In the genomic region with DNA sequence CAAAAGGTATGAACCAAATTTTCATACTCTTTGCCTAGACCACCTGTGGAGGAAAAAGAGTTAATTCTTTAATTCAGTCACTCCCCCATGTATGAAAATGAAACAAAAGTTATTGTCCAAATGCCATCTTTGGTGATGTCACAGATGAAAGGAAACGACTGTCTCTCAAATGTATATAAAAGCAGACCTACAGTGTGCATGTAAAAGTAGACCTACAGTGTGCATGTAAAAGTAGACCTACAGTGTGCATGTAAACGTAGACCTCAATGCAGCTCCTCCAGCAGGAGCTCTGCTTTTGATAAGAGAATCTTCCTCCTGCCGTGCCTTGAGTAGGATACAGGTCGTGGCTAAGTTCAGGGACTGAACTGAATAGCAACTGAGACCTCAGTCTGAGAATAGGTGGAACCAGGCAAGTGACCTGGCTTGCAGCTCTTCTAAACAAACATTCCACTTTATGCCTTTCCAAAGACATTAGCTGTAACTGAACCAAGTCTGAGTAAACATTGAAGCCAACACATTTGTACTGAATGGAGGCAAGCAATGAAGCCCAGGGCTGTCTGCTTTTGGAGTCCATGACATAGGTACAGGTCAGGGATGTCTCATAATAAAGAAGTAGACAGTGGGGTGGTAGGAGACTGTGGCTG, we compare ENCODE assay signal across 18 mouse cellular contexts.
"Had no signal": no experiment of that assay in that cellular context is flagged by ENCODE, and none has a peak within 500 bp of the region (broad histone marks: within the 10 kb centered on the region; RNA-seq: fewer than 3 reads in every experiment).

No protein-coding gene starts in this region.

- ATAC-seq: midbrain, embryonic 13.5 days; midbrain, embryonic 15.5 days had no signal

- DNase-seq: lung, adult 18-20 months; lung, embryonic 14.5 days; lung, postnatal 10 days; lung, postnatal 4 days; retina, postnatal 1 day; right cerebral cortex, adult 18-20 months; right cerebral cortex, postnatal 25 days; right cerebral cortex, postnatal 4 days; spleen, adult 18-20 months; thymus, adult 18-20 months; thymus, postnatal 14 days; thymus, postnatal 36 days had no signal

- H3K4me2 ChIP-seq: lung, embryonic 14.5 days; midbrain, embryonic 13.5 days; midbrain, embryonic 15.5 days; neural tube, embryonic 13.5 days; neural tube, embryonic 15.5 days had no signal

- H3K9ac ChIP-seq: lung, embryonic 14.5 days; midbrain, embryonic 13.5 days; midbrain, embryonic 15.5 days; neural tube, embryonic 13.5 days; neural tube, embryonic 15.5 days had no signal

- H3K27me3 ChIP-seq: midbrain, embryonic 13.5 days; midbrain, embryonic 15.5 days; neural tube, embryonic 13.5 days; neural tube, embryonic 15.5 days had no signal

- H3K36me3 ChIP-seq: midbrain, embryonic 10.5 days; midbrain, embryonic 13.5 days; midbrain, embryonic 15.5 days; neural tube, embryonic 13.5 days; neural tube, embryonic 15.5 days had no signal

- H3K4me1 ChIP-seq: midbrain, embryonic 10.5 days; midbrain, embryonic 13.5 days; midbrain, embryonic 15.5 days; neural tube, embryonic 13.5 days; neural tube, embryonic 15.5 days had no signal

- H3K4me3 ChIP-seq: midbrain, embryonic 10.5 days; midbrain, embryonic 13.5 days; midbrain, embryonic 15.5 days; myocyte; neural tube, embryonic 13.5 days; neural tube, embryonic 15.5 days had no signal

- H3K27ac ChIP-seq: midbrain, embryonic 10.5 days; midbrain, embryonic 13.5 days; midbrain, embryonic 15.5 days; neural tube, embryonic 13.5 days; neural tube, embryonic 15.5 days had no signal

- H3K9me3 ChIP-seq: midbrain, embryonic 10.5 days; midbrain, embryonic 13.5 days; midbrain, embryonic 15.5 days; neural tube, embryonic 13.5 days; neural tube, embryonic 15.5 days had no signal
